Mouse (Mus musculus): Measurements from ENCODE around the gene C2cd2l. TPM values are rescaled to one million over a fixed set of nuclear protein-coding genes. Genes with fewer than 3 reads are reported as not detected.
"Not testable (repeated sequence)": the region's sequence is repeated elsewhere in the genome, so short reads cannot be mapped to it uniquely, and the experiment has no call there.

Gene C2cd2l
- 10.1 and 11.4 TPM in 2 replicates for polyA plus RNA-seq (2014; fragmentation: Nextera tagmentation; extraction: Ambion mirVana)

- under 1% methylated on average over 67 of the region's 67 CpGs for WGBS
- Histone ChIP-seq H3K36me3 (ENCODE audit: control insufficient read depth, insufficient read depth, low read length) (peaks cover 3% of the 10 kb centered on the region), H3K4me2 (replicated peaks; ENCODE audit: low read depth, low read length) (peak within 1 kb of the TSS; percentile 95), H3K4me3 (ENCODE audit: low read depth, low read length) (peak within 1 kb of the TSS; percentile 95), H3K27ac (ENCODE audit: low read depth, low read length) (peak within 1 kb of the TSS; percentile 72), H3K27me3 (ENCODE audit: control insufficient read depth, insufficient read depth, low read length) (no peaks in the 10 kb centered on the region), H3K4me1 (replicated peaks; ENCODE audit: control insufficient read depth, insufficient read depth, low read length) (peaks cover 12% of the 10 kb centered on the region; the same call in 1 of the 2 replicates), H3K9me3 (ENCODE audit: control insufficient read depth, low read length) (no peaks in the 10 kb centered on the region), H3K9ac (ENCODE audit: low read depth, low read length) (peak within 1 kb of the TSS; percentile 94)
- DNase-seq (ENCODE audit: low spot score) (peak; percentile 96), ATAC-seq (ENCODE audit: low FRiP score) (peak; percentile 97)
Observed at GRCm38 (mm10) chr9:44319887-44320798, at the start of gene C2cd2l. Gene C2cd2l, minus strand, starts transcription at chr9:44320285.

GRCm38 (mm10) chr9:44364480-44364879 is 44.4 kb upstream of the C2cd2l start:
- Histone ChIP-seq H3K4me3 (ENCODE audit: low read depth, low read length) (no peak overlapping the region), H3K27ac (ENCODE audit: low read depth, low read length) (no peak overlapping the region), H3K4me1 (replicated peaks; ENCODE audit: control insufficient read depth, insufficient read depth, low read length) (no peaks in the 10 kb centered on the region), H3K9me3 (ENCODE audit: control insufficient read depth, low read length) (no peaks in the 10 kb centered on the region), H3K4me2 (replicated peaks; ENCODE audit: low read depth, low read length) (no peak overlapping the region), H3K36me3 (ENCODE audit: control insufficient read depth, insufficient read depth, low read length) (no peaks in the 10 kb centered on the region), H3K27me3 (ENCODE audit: control insufficient read depth, insufficient read depth, low read length) (no peaks in the 10 kb centered on the region), H3K9ac (ENCODE audit: low read depth, low read length) (no peak overlapping the region)
- DNase-seq (ENCODE audit: low spot score), result peak; percentile 24
- 64% methylated on average over 3 of the region's 3 CpGs for WGBS
- ATAC-seq (ENCODE audit: low FRiP score), result no peak

GRCm38 (mm10) chr9:44361931-44362330 is 41.8 kb upstream of the C2cd2l start:
- H3K27me3 ChIP-seq (ENCODE audit: control insufficient read depth, insufficient read depth, low read length); H3K9ac ChIP-seq (ENCODE audit: low read depth, low read length); H3K36me3 ChIP-seq (ENCODE audit: control insufficient read depth, insufficient read depth, low read length); H3K9me3 ChIP-seq (ENCODE audit: control insufficient read depth, low read length); H3K4me1 ChIP-seq (replicated peaks; ENCODE audit: control insufficient read depth, insufficient read depth, low read length); H3K27ac ChIP-seq (ENCODE audit: low read depth, low read length); DNase-seq (ENCODE audit: low spot score): not testable (repeated sequence)
- 49% methylated on average over 4 of the region's 4 CpGs for WGBS
- Histone ChIP-seq H3K4me3 (ENCODE audit: low read depth, low read length) (peak overlapping the region; percentile 74; the same call in 1 of the 2 replicates), H3K4me2 (replicated peaks; ENCODE audit: low read depth, low read length) (peak overlapping the region; percentile 26; the same call in 1 of the 2 replicates)
- 0 out of 2 replicates have a peak, but pooled peaks have one; percentile 30 for ATAC-seq (ENCODE audit: low FRiP score)

- H3K9ac ChIP-seq (ENCODE audit: low read depth, low read length), result peak within 1 kb of the TSS; percentile 83
- WGBS, result 1% methylated on average over 44 of the region's 44 CpGs
- no peaks in the 10 kb centered on the region for H3K9me3 ChIP-seq (ENCODE audit: control insufficient read depth, low read length)
- peaks cover 12% of the 10 kb centered on the region for H3K36me3 ChIP-seq (ENCODE audit: control insufficient read depth, insufficient read depth, low read length)
- peak within 1 kb of the TSS; percentile 74 for H3K4me3 ChIP-seq (ENCODE audit: low read depth, low read length)
- ATAC-seq (ENCODE audit: low FRiP score), result peak; percentile 94
- H3K27ac ChIP-seq (ENCODE audit: low read depth, low read length), result no peak within 1 kb of the TSS
- DNase-seq (ENCODE audit: low spot score), result peak; percentile 97
- H3K4me2 ChIP-seq (replicated peaks; ENCODE audit: low read depth, low read length), result peak within 1 kb of the TSS; percentile 49
- H3K27me3 ChIP-seq (ENCODE audit: control insufficient read depth, insufficient read depth, low read length), result no peaks in the 10 kb centered on the region
- H3K4me1 ChIP-seq (replicated peaks; ENCODE audit: control insufficient read depth, insufficient read depth, low read length), result no peaks in the 10 kb centered on the region
Observed at GRCm38 (mm10) chr9:44361190-44361917, 41.3 kb upstream of the C2cd2l start, which contains the start of gene Vps11. Gene Vps11, minus strand, starts transcription at chr9:44361670.

- peak; percentile 31 for DNase-seq (ENCODE audit: low spot score)
- WGBS, result 72% methylated on average over 4 of the region's 4 CpGs
Observed at GRCm38 (mm10) chr9:44357207-44357606, 37.1 kb upstream of the C2cd2l start.

GRCm38 (mm10) chr9:44353142-44353541 is 33.1 kb upstream of the C2cd2l start:
- Histone ChIP-seq H3K27ac (ENCODE audit: low read depth, low read length) (no peak overlapping the region), H3K4me2 (replicated peaks; ENCODE audit: low read depth, low read length) (no peak overlapping the region), H3K9me3 (ENCODE audit: control insufficient read depth, low read length) (no peaks in the 10 kb centered on the region), H3K27me3 (ENCODE audit: control insufficient read depth, insufficient read depth, low read length) (no peaks in the 10 kb centered on the region), H3K4me1 (replicated peaks; ENCODE audit: control insufficient read depth, insufficient read depth, low read length) (no peaks in the 10 kb centered on the region), H3K4me3 (ENCODE audit: low read depth, low read length) (no peak overlapping the region), H3K36me3 (ENCODE audit: control insufficient read depth, insufficient read depth, low read length) (peaks cover 38% of the 10 kb centered on the region), H3K9ac (ENCODE audit: low read depth, low read length) (no peak overlapping the region)
- 95% methylated on average over 6 of the region's 6 CpGs for WGBS
- no peak for ATAC-seq (ENCODE audit: low FRiP score)
- no peak for DNase-seq (ENCODE audit: low spot score)

More at GRCm38 (mm10) chr9:44357207-44357606, 37.1 kb upstream of the C2cd2l start:
- H3K9me3 ChIP-seq (ENCODE audit: control insufficient read depth, low read length), result no peaks in the 10 kb centered on the region
- no peak for ATAC-seq (ENCODE audit: low FRiP score)
- H3K27me3 ChIP-seq (ENCODE audit: control insufficient read depth, insufficient read depth, low read length), result no peaks in the 10 kb centered on the region
- H3K9ac ChIP-seq (ENCODE audit: low read depth, low read length), result no peak overlapping the region
- H3K4me1 ChIP-seq (replicated peaks; ENCODE audit: control insufficient read depth, insufficient read depth, low read length), result no peaks in the 10 kb centered on the region
- H3K4me2 ChIP-seq (replicated peaks; ENCODE audit: low read depth, low read length), result no peak overlapping the region
- no peak overlapping the region for H3K4me3 ChIP-seq (ENCODE audit: low read depth, low read length)
- H3K36me3 ChIP-seq (ENCODE audit: control insufficient read depth, insufficient read depth, low read length), result peaks cover 30% of the 10 kb centered on the region
- no peak overlapping the region for H3K27ac ChIP-seq (ENCODE audit: low read depth, low read length)

GRCm38 (mm10) chr9:44352337-44352736 is 32.3 kb upstream of the C2cd2l start:
- Histone ChIP-seq H3K4me1 (replicated peaks; ENCODE audit: control insufficient read depth, insufficient read depth, low read length) (no peaks in the 10 kb centered on the region), H3K4me2 (replicated peaks; ENCODE audit: low read depth, low read length) (no peak overlapping the region), H3K9ac (ENCODE audit: low read depth, low read length) (no peak overlapping the region), H3K4me3 (ENCODE audit: low read depth, low read length) (no peak overlapping the region), H3K36me3 (ENCODE audit: control insufficient read depth, insufficient read depth, low read length) (peaks cover 35% of the 10 kb centered on the region), H3K9me3 (ENCODE audit: control insufficient read depth, low read length) (no peaks in the 10 kb centered on the region), H3K27me3 (ENCODE audit: control insufficient read depth, insufficient read depth, low read length) (no peaks in the 10 kb centered on the region), H3K27ac (ENCODE audit: low read depth, low read length) (no peak overlapping the region)
- 93% methylated on average over 10 of the region's 10 CpGs for WGBS
- no peak for DNase-seq (ENCODE audit: low spot score)
- ATAC-seq (ENCODE audit: low FRiP score), result no peak

GRCm38 (mm10) chr9:44351396-44351795 is 31.3 kb upstream of the C2cd2l start:
- DNase-seq (ENCODE audit: low spot score) (no peak), ATAC-seq (ENCODE audit: low FRiP score) (no peak)
- Histone ChIP-seq H3K4me3 (ENCODE audit: low read depth, low read length) (no peak overlapping the region), H3K36me3 (ENCODE audit: control insufficient read depth, insufficient read depth, low read length) (peaks cover 34% of the 10 kb centered on the region), H3K27ac (ENCODE audit: low read depth, low read length) (no peak overlapping the region), H3K27me3 (ENCODE audit: control insufficient read depth, insufficient read depth, low read length) (no peaks in the 10 kb centered on the region), H3K4me1 (replicated peaks; ENCODE audit: control insufficient read depth, insufficient read depth, low read length) (no peaks in the 10 kb centered on the region), H3K9me3 (ENCODE audit: control insufficient read depth, low read length) (no peaks in the 10 kb centered on the region), H3K9ac (ENCODE audit: low read depth, low read length) (no peak overlapping the region), H3K4me2 (replicated peaks; ENCODE audit: low read depth, low read length) (no peak overlapping the region)
- 92% methylated on average over 4 of the region's 4 CpGs for WGBS
